Mouse (Mus musculus): ENCODE results near the gene Pxn. TPM values are rescaled to one million over a fixed set of nuclear protein-coding genes. Genes with fewer than 3 reads are reported as not detected.
A peak's percentile ranks its signal among the peaks of the same experiment; 100 is the strongest.

Gene Pxn
- total RNA-seq, 1 experiment from 2014 or later: 45.8 TPM

DNA sequence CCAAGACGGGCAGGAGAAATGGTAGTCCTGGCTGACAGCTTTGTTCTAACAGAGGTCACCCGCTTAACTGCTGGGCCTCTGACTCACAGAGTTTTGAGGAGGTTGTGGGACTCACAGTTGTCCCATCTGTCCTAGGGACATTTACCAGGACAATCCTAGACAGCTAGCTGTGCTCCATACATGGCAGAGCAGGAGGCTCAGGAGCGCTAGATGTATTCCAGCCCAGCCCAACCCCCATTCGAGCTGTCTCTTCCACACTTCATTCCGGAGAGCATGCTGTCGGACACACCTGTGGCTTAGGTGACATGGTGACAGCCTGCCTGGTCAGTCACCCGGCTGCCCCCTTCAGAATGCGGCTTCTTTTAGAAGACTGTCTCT is 22.9 kb downstream of the Pxn start:
- DNase-seq: no peak

DNA sequence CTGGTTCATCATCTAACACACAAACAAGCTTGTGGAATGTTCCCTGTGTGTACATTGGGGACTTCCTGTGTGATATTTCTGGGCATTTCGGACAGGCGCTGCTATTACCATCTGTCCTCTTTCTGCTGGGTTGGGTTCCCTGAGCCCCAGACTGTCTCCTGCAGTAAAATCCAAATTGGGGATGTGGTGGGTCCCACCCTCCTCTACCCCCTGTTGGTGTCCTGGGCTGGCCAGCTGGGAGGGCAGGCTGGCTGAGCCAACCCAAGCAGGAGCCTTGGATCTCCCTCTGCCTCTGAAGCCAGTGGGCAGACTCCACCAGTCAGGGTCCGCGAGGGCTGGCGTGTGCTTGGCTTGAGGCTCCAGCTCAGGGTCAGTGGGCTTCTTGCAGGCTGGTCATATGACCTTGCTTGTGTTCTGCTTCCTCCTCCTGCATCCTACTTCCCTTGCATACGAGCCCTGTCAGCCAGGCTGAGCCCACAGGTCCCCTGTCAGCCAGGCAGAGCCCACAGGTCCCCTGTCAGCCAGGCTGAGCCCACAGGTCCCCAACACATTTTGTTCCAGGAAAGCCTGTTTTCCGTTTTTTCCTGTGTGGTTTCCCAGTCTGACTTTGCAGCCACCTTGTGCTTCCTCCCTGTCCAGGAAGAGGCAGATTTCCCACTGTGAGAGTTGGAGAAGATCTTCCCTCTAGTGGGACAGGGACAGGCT is 23.4 kb downstream of the Pxn start:
- no peak for DNase-seq

GRCm38 (mm10) chr5:115530447-115530809 is 24.0 kb downstream of the Pxn start:
- DNase-seq: no peak

- peak; percentile 78 for DNase-seq
Observed at GRCm38 (mm10) chr5:115531671-115532270, 25.3 kb downstream of the Pxn start.

DNA sequence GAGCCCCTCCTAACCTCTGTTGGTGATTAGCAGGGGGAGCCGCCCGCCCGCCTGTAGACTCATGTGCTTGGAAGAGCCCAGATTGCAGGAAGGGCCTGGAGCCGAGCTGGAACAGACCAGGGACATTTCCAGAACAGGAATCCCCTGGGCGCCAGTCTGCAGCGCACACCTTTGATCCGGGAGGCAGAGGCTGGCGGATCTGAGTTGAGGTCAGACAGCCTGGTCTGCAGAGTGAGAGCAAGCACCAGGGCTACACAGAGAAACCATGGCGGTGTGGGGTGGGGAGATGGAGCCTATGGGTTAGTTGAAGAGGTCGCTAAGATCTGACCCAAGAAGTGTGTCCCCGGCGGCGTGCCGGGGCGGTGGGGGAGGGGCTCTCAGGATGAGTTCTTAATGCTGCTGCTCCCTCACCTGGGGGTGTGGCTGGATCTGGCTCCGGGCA is 27.8 kb downstream of the Pxn start:
- peak; percentile 59 for DNase-seq

DNA sequence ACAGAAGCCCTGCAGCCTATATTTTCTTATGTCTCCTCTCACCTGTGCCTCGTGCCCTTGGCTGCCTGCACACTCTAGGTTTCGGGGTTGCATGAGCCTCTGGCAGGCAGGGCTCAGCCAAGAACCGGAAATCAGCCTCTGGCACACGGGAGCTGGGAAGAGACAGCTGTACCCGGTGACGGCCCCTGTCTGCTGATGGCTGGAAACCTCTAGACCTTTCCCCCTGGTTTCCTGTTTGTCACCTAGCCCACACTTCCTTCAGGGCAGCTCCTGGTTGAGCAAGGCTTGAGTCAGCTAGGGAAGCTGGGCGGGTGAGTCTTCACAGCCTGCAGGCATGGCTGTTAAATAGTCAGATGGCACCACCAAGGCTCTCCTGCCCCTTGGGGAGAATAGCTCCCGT is 28.4 kb downstream of the Pxn start:
- no peak for DNase-seq

GRCm38 (mm10) chr5:115535635-115536034 is 29.2 kb downstream of the Pxn start:
- DNase-seq: no peak

- no peak for DNase-seq
Observed at GRCm38 (mm10) chr5:115538017-115538692, 31.7 kb downstream of the Pxn start.

DNA sequence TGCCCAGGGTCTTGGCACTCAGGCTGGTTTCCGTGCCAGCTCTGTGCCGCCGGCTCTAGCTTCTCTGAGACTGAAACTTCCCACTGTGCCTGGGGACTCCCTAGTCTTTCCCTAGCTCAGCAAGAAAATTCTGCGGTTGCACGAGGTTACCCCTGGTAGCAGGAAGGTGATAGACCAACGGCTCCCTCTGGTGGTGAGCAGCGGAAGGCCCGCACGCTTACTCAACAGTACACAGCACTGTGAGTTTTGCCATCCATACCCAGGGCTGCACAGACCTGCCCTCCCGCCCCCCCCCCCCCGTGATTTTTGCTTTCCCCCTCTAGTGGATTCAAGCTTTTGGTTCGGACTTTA is 32.2 kb downstream of the Pxn start:
- DNase-seq: peak; percentile 93

DNA sequence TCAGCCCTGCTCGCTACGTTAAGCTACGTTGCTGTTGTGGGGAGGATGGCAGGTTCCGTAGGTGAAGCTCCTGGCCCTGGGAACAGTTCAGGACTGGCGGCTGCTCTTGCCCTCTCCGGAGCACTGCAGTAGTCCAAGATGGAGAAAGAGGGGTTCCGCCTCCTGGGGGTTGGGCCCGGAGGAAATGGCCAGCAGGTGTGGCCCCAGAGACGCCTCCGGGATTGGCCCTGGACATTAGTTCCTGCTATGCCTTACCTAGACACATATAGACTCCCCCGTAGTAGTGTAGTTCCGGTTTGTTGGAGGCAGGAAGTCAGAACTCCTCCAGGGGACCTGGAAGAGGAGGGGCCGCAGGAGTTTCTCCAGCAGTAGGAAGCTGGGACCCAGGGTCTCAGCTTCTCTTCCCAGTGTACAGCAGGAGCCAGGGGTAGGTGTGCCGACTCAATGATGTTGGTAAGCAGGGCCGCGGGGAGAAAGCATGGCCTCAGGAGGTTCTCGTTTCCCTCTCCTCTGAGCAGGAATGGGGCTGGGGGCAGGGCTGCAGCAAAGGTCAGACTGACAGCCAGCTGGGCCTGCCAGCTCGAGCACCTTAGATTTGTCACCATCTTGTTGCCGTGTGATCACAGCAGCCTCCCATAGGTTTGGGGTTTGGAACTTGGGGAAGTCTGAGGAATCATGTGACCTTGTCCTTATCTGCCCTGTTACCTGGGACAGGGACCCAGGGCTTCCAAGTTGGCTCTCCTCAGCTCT is 36.3 kb downstream of the Pxn start:
- DNase-seq: no peak

DNA sequence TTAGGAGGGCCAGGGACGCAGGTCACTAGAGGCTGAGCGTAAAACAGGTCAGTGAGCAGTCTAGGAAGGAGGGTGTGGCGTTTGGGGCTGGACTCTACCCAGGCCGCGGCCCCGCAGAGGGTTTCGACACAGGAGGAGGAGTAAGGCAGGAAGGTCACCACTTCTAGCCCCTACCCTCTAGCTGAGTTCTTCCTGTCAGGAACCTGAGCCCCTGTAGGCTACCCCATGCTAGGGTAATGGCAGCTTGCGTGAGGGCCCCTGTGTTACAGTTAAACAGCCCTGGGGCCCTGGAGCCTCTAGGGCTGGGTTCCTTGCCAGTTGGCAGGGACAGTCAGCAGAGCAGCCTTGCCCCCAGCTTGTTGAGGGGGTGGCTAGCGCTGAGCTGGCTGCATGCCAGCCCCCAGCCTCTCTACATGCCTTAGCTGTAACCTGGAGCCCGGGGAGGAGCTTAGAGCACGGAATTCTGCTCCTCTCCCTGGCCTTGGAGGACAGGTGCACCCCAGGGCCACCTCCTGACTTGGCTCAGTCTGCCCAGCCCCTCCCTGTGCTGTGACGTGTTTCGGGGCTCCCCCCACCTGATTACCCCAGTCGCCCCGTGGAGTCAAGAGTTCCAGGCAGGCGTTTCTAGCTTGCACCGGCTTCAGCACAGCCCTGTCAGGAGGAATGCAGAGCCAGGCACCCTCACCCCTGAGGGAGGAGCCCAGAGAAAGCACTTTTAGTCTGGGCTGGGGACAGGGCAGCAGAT is 37.2 kb downstream of the Pxn start:
- DNase-seq: peak; percentile 71

GRCm38 (mm10) chr5:115544655-115545185 is 38.2 kb downstream of the Pxn start:
- DNase-seq: no peak

- no peak for DNase-seq
Observed at GRCm38 (mm10) chr5:115545636-115546035, 39.2 kb downstream of the Pxn start.

GRCm38 (mm10) chr5:115546536-115546935 is 40.1 kb downstream of the Pxn start:
- no peak for DNase-seq

DNA sequence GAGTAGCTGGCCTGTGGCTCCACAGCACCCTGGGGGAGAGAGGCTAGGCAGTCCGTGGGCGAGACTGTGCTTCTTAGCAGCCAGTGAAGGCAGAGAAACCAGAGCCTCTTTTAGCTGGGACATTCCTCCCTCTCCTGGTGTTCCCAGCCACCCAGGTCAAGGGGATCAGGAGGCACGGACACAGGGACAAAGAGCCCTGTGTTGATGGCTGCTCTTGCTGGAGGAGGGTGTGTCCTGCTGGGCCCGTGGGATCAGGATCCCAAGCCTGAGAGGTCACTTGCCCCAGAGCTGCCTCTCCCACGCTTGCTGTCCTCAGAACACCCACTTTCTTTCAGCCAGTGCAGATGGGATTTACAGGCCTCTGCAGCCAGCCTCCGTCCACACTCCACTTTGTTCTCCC is 40.5 kb downstream of the Pxn start:
- no peak for DNase-seq

- DNase-seq: no peak
Observed at GRCm38 (mm10) chr5:115547421-115547820, 40.9 kb downstream of the Pxn start.

- DNase-seq: no peak
Observed at GRCm38 (mm10) chr5:115548501-115549285, 42.2 kb downstream of the Pxn start.

DNA sequence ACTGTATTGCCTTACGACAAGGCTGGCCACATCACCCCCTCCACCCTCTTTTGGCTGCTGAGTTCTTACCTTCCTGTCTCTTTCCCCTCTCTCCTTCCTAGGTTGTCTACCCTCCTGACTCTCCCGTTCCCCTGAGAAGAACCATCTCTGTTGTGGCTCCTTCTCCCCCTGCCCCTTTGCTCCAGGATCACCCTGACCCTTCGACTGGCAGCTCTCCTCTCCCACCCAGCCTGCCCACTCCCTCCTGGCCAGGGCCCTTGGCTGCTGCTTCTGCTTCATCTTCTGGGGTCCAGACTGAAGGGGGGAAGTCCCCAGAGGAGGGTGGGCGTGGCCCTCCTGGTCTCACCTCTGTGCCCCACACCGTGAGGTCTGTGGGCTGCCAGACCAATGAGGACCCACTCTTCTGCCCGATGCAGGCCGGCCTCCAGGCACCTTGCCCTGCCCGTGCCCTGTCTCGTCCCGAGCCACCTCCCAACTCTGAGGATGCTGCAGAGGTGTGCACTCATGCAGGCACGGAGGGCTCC is 44.1 kb downstream of the Pxn start:
- DNase-seq: no peak

DNA sequence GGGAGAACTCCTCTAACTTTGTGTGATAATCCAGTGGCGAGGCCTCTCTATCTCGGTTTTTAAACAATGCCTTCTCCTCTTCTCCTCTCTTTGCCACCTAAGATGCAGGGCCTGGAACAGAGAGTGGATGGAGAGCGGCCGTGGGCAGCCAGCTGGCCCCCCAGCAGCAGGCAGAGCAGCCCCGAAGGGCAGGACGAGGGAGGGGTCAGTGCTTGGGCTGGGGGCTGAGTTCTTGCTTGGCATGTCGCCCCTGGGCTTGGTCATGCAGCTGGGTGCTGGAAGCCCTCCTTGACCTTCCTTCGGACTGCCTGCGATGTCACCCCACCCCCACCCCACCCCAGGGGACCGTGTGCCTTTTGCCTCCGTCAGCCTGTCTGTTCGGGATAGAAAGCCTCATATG is 44.9 kb downstream of the Pxn start:
- DNase-seq: no peak

GRCm38 (mm10) chr5:115551799-115552198 is 45.3 kb downstream of the Pxn start:
- DNase-seq: no peak

All from adrenal gland, postnatal 25 days (tissue).